Mouse (Mus musculus) kidney, postnatal 4 days (tissue): ENCODE measurements around the gene Trip6.
"Not testable (repeated sequence)": the region's sequence is repeated elsewhere in the genome, so short reads cannot be mapped to it uniquely, and the experiment has no call there.

Experiments used
- DNase-seq, 2 experiments: peaks; one replicate each; pipeline ENCODE4 v3.0.0; 2021; ENCODE audit warnings: mixed read lengths in 2 of 2

The Trip6 gene

DNA sequence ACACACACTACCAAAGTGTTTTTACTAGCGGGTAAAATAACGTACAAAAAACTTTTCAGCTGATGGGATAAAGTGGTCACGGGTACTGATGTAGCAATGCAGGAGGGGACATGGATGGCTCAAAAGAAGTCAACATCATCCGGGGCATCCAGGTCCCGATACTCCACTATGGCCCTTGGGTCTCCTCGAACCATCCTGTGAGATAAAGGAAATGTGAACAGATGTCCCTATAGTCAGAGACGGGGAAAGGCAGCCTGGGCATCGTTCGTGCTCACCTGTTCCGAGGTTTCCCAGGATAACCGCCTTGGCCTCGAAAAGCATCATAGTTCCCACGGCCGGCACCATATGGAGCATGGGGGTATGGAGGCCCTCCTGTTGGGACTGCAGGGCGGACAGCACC, 18.5 kb downstream of the Trip6 start:
- DNase-seq: no peak

DNA sequence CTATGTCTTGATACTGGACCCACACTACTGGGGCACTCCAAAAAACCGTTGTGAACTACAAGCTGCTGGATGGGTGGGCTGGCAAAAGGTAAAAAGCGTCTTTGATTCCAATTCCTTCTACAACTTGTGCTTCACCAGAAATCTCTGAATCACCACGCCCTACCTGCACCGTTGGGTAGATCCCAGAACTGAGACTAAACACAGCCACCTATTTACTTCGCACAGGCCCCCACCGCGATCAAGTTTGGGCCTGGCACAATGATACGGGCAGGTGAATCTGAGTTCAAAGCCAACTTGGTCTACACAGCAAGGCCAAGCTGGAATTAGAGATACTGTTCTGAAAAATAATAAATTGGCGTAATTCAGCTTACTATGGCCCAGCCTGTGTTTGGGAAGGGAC, 18.9 kb downstream of the Trip6 start:
- no peak for DNase-seq

DNA sequence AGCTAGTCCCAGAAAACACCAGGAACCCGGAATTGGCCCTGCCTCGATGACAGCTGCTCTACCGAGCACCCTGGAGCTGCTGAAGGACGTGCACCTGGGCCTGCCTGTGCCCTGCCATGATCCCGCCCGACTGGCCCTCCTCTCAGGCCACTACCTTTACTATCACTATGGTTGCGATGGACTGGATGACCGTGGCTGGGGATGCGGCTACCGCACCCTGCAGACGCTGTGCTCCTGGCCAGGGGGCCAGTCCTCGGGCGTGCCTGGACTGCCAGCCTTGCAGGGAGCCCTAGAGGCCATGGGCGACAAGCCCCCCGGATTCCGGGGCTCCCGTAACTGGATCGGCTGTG, 19.5 kb downstream of the Trip6 start:
- DNase-seq: no peak

GRCm38 (mm10) chr5:137293839-137294743, 20.1 kb downstream of the Trip6 start, which contains the start of gene Ufsp1:
Gene Ufsp1, plus strand, starts transcription at chr5:137294629.
- peak; percentile 95 to 98 for DNase-seq

- DNase-seq: peak; percentile 84 to 91
Measured at GRCm38 (mm10) chr5:137293282-137293681, 20.9 kb downstream of the Trip6 start.

DNA sequence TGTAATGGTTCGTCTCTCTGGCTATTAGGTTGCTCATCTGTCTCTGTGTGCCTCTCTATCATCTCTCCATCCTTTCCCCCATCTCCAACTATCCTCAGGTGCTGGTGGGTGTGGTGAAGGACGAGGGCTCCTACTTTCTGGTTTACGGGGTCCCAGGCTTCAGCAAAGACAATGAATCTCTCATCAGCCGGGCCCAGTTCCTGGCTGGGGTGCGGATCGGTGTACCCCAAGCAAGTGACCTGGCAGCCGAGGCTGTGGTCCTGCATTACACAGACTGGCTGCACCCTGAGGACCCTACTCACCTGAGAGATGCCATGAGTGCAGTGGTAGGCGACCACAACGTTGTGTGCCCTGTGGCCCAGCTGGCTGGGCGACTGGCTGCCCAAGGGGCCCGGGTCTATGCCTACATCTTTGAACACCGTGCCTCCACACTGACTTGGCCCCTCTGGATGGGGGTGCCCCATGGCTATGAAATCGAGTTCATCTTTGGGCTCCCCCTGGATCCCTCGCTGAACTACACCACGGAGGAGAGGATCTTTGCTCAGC, 22.8 kb downstream of the Trip6 start:
- DNase-seq: no peak

- peak; percentile 80 to 86 for DNase-seq
Measured at GRCm38 (mm10) chr5:137290677-137291076, 23.5 kb downstream of the Trip6 start.

GRCm38 (mm10) chr5:137289591-137290365, 24.4 kb downstream of the Trip6 start:
- no peak for DNase-seq

DNA sequence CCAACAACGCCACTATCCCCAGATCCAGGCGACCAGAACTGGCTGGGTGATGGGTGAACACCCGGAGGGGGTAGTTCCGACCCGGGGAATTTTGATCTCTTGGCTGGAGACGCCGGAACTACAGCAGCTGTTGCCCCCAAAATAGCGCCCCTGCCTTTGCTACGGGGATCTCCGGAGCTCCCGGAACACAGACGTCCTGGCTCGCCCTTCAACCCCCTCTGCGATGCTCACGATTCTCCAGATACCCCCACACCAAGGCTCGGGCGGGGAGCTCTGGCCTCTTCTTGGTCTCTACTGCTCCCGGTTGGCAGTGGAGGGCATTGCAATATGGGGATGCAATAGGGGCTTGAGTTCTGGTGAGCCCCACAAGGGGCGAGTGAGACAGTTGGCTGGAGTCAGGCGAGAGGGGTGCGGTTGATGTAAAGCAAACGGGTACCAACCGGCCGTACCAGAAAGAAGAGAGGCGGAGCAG, 25.2 kb downstream of the Trip6 start:
- peak; percentile 65 to 76 for DNase-seq

GRCm38 (mm10) chr5:137287953-137288743, 26.1 kb downstream of the Trip6 start:
- DNase-seq: peak; percentile 38 to 48

DNA sequence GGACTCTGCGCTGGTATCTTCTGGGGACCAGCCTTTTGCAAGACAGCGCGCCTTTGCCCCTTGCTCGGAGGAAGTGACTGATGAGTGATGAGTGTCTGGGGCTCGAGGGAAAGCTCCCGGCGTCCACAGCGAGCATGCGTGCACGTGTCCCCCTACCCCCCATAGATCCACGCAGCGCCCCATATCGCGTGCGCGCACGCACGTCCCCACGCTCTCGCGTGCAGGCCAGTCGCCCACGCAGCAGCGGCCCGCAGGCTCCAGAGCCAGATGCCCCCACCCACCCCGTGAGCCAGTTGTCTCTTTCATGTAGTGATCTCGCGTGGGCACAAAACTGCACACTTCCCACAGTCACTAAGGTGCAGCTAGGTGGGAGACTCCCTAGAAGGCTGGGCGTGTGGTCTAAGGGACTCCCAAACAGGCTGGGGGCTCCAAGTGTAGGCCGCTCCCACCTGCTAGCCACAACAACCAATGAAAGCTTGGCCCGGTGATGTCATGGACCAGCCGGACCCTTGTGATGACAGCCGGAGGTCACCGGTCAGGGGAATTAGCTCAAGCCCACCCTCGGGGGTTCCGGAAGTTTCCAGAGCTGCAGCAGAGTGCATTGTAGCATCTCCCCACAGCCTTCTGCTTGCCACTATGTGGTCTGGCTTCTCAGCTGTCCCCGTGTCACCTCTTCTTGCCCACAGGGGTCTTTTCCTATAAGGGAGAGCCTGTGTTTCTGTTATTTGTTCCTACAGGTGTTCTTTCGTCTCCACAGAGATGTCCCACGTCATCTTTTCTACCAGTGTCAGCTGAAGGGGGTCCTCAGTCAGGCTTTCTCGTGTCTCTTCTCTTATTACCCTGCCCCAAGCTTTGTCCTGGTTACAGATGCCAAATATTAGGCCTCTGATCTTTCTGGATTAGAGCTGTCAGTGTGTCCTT, 26.9 kb downstream of the Trip6 start, which contains the start of gene Ache:
Ache (plus strand) TSS at position 488 of the 921 bp plus-strand sequence.
- peak; percentile 37 to 46 for DNase-seq

DNA sequence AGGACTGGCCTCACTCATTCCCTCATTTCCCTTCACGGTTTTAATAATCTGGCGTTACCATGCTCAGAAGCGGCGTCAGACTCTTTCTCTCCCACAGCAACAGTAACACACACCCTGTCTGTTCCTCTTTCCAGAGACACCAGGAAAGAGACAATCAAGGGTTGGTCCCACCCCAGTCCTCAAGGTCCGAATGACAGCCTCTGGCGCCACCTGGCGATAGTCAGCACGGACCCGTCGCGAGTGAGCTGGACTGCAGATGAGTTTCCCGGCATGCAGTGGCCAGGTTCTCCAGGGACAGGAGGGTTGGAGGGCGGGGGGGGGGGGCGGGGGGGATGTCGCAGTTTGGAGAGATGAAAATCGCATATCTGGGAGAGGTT, 27.6 kb downstream of the Trip6 start:
- DNase-seq: peak; percentile 94 to 95

DNA sequence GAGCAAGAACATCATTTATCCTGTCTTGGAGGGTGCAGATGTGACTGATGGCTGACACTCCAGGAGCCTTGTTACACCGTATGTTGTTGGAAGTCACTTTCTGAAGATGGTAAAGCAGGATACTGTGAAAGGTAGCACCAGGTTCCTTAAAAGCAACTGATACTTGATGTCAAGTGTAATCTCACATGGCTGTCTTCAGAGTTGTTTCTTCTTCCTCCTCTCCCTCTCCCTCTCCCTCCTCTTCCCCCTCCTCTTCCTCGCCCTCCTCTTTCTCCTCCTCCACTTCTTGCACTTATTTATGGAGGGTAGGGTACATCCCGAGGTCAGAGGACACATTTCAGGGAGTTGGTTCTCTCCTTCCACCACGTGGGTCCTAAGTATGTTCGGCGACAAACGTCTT, 28.2 kb downstream of the Trip6 start:
- DNase-seq: no peak

- DNase-seq: peak; percentile 72 to 76
Measured at GRCm38 (mm10) chr5:137285045-137285444, 29.2 kb downstream of the Trip6 start.

- not testable (repeated sequence) for DNase-seq
Measured at GRCm38 (mm10) chr5:137284411-137284810, 29.8 kb downstream of the Trip6 start.

DNA sequence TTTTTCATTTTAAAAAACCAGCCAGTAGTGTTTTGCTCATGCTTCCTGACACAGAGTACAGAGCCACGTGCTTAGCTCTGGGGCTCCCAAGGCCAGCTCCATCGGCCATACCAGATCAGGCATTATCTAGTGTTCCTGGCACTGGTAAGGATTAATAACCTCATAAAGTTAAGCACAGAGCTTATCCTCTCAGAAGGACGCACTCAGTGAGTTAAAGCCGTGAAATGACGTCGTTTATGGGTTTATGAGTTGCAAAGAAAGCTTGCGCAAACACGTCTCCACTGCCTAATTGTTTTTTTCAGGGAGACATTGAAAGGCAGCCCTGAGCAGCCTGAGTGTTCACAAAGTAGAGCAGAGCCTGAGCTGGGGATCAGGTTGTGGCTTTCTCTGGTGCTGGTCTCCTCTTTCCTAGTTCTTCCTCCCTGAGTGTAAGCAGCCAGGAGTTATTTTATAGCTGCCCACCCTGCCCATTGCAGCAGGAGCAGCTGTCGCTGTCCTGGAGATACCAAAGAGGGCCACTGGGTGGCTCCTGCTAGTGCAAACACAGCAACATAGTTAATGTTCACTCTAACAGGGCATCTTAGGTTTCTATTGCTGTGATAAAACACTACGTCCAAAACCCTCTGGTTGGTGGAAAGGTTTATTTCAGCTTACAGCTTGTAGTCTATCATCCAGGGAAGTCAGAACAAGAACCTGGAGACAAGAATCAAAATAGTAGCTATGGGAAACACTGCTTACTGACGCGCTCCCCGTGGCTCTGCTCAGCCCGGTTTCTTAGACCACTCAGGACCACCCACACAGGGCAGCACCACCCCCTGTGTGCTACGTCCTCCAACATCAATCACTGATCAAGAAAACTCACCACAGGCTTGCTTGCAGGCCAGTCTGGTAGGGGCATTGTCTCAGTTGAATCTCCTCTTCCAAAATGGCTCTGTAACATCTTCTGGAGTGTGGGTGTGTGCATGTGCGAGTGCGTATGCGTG, 36.6 kb downstream of the Trip6 start:
- peak; percentile 69 to 76 for DNase-seq

DNA sequence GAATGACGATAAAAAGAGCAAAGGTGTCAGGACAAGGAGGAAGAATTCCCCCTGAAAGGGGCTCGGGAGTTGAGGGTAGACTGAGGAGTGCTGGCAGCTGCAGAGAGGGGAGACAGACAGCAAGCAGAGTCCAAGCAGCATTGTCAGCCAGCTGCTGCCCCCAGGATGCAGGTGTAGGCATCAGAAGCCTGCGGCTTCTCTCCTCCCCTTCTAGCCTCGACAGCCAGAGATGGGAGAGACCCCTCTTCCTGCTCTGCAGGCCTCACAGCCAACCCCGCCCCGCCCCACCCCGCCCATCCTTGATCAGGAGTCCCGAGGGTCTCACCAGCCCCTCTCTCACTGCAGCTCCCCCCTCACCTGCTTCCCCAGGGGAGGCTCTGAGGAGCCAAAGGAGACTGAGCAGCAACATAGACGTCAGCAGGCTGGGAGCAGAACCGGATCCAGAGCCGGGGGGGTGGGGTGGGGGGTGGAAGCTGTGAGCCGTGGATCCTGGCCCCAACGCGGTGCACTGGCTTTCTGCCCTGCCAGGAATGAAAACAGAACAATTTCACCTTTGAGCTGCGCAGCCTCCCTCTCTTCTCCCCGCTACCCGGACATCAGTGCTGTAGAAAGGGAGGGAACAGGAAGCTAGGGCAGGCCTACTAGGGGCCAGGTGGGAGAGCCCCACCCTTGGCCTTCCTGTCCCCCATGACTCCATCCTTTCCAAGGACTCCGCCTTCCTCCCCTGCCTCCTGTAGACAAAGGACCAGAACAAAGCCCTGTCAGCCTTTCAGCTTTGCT, 45.9 kb downstream of the Trip6 start:
- peak in 1 of 2 experiments; percentile 51 for DNase-seq

- DNase-seq: no peak
Measured at GRCm38 (mm10) chr5:137264787-137265186, 49.4 kb downstream of the Trip6 start.
